Mouse (Mus musculus) embryonic facial prominence, embryonic 15.5 days (tissue): ENCODE data around the gene Tceal8. TPM values are rescaled to one million over a fixed set of nuclear protein-coding genes. Genes with fewer than 3 reads are reported as not detected.
"Not testable (repeated sequence)": the region's sequence is repeated elsewhere in the genome, so short reads cannot be mapped to it uniquely, and the experiment has no call there.

Experiments
- ATAC-seq: fragments of 200-750 bp; cut with Nextera tagmentation; 2 replicates; pipeline ENCODE4 v1.8.0; 2017; ENCODE audit warnings: low read depth, moderate TSS enrichment; ENCODE audit not compliant: insufficient number of reproducible peaks, low FRiP score, low TSS enrichment
- H3K27ac ChIP-seq: fragments of 300-500 bp; sonication (generic); replicated peaks from 2 replicates; pipeline ENCODE4 v1.5.1; 2015; ENCODE audit warnings: mild to moderate bottlenecking, inconsistent platforms
- H3K27me3 ChIP-seq: fragments of 300-500 bp; sonication (generic); 2 replicates; pipeline ENCODE4 v1.6.1; 2015; ENCODE audit warnings: inconsistent platforms
- H3K36me3 ChIP-seq: fragments of 300-500 bp; sonication (generic); 2 replicates; pipeline ENCODE4 v1.6.1; 2015; ENCODE audit warnings: mild to moderate bottlenecking, inconsistent platforms
- H3K4me1 ChIP-seq: fragments of 300-500 bp; sonication (generic); 2 replicates; pipeline ENCODE4 v1.6.1; 2015; ENCODE audit warnings: inconsistent platforms
- H3K4me2 ChIP-seq: fragments of 300-500 bp; sonication (generic); replicated peaks from 2 replicates; pipeline ENCODE4 v1.6.1; 2015; ENCODE audit warnings: mild to moderate bottlenecking, inconsistent platforms
- H3K4me3 ChIP-seq: fragments of 300-500 bp; sonication (generic); replicated peaks from 2 replicates; pipeline ENCODE4 v1.5.1; 2015; ENCODE audit warnings: mild to moderate bottlenecking, inconsistent platforms
- H3K9ac ChIP-seq: fragments of 300-500 bp; sonication (generic); 2 replicates; pipeline ENCODE4 v1.6.1; 2015; ENCODE audit warnings: inconsistent platforms
- H3K9me3 ChIP-seq: fragments of 300-500 bp; sonication (generic); replicated peaks from 2 replicates; pipeline ENCODE4 v1.6.1; 2016; ENCODE audit warnings: inconsistent platforms
- WGBS: fragments of 180-500 bp; shearing (Covaris S2); methylation state at CpG from one replicate; pipeline ENCODE4 v1.1.7; 2015; 5-methylcytosine and 5-hydroxymethylcytosine counted together
- polyA plus RNA-seq: library from polyadenylated mRNA; unstranded; fragments of >200 nt; fragmentation: Nextera tagmentation; extraction: Ambion mirVana; gene quantifications from 2 replicates; pipeline ENCODE4 v1.2.1, GENCODE M21; 2015

Tceal8 gene
- 189 and 202 TPM in 2 replicates for polyA plus RNA-seq

- H3K4me3 ChIP-seq: peak within 1 kb of the TSS; percentile 59
- no peaks in the 10 kb centered on the region for H3K4me1 ChIP-seq
- H3K27ac ChIP-seq: peak within 1 kb of the TSS; percentile 91
- H3K27me3 ChIP-seq: no peaks in the 10 kb centered on the region; the same call in 1 of the 2 replicates
- H3K36me3 ChIP-seq: no peaks in the 10 kb centered on the region
- peak within 1 kb of the TSS; percentile 56 for H3K9ac ChIP-seq
- peak within 1 kb of the TSS; percentile 42 for H3K4me2 ChIP-seq
- WGBS: 24% methylated on average over 10 of the region's 10 CpGs
- no peaks in the 10 kb centered on the region for H3K9me3 ChIP-seq
- peak; percentile 93 for ATAC-seq
Observed at GRCm38 (mm10) chrX:136172118-136172551, at the start of gene Tceal8. Tceal8 (minus strand) TSS chrX:136172342.

GRCm38 (mm10) chrX:136216303-136216702 is 44.2 kb upstream of the Tceal8 start:
- Histone ChIP-seq H3K27me3 (no peaks in the 10 kb centered on the region), H3K36me3 (no peaks in the 10 kb centered on the region), H3K4me2 (no peak overlapping the region), H3K4me3 (no peak overlapping the region), H3K9me3 (no peaks in the 10 kb centered on the region), H3K4me1 (no peaks in the 10 kb centered on the region), H3K9ac (no peak overlapping the region), H3K27ac (no peak overlapping the region)
- WGBS: 62% methylated on average over 1 of the region's 1 CpGs
- no peak for ATAC-seq

- not testable (repeated sequence) for H3K27ac ChIP-seq, H3K9ac ChIP-seq, H3K36me3 ChIP-seq, H3K4me1 ChIP-seq, H3K27me3 ChIP-seq, H3K9me3 ChIP-seq
- H3K4me2 ChIP-seq: peak within 1 kb of the TSS; percentile 49
- H3K4me3 ChIP-seq: peak within 1 kb of the TSS; percentile 36
- WGBS: 25% methylated on average over 22 of the region's 67 CpGs
- ATAC-seq: peak; percentile 80
Observed at GRCm38 (mm10) chrX:136214729-136215677, 42.9 kb upstream of the Tceal8 start, which contains the start of the genes Tceal7 and Bex1. Tceal7 (plus strand) TSS chrX:136214779. Bex1 (minus strand) TSS chrX:136215513.

- Histone ChIP-seq H3K9ac (no peak overlapping the region), H3K27me3 (no peaks in the 10 kb centered on the region), H3K36me3 (no peaks in the 10 kb centered on the region), H3K4me3 (no peak overlapping the region), H3K4me2 (no peak overlapping the region), H3K9me3 (no peaks in the 10 kb centered on the region), H3K27ac (no peak overlapping the region), H3K4me1 (no peaks in the 10 kb centered on the region)
- WGBS: 62% methylated on average over 2 of the region's 2 CpGs
- ATAC-seq: no peak
Observed at GRCm38 (mm10) chrX:136213396-136213795, 41.3 kb upstream of the Tceal8 start.

- no peak overlapping the region for H3K4me3 ChIP-seq
- H3K27me3 ChIP-seq: no peaks in the 10 kb centered on the region
- no peaks in the 10 kb centered on the region for H3K9me3 ChIP-seq
- 83% methylated on average over 6 of the region's 6 CpGs for WGBS
- no peak overlapping the region for H3K4me2 ChIP-seq
- no peaks in the 10 kb centered on the region for H3K36me3 ChIP-seq
- no peak overlapping the region for H3K9ac ChIP-seq
- H3K4me1 ChIP-seq: no peaks in the 10 kb centered on the region
- H3K27ac ChIP-seq: no peak overlapping the region
- ATAC-seq: no peak
Observed at GRCm38 (mm10) chrX:136204406-136204805, 32.3 kb upstream of the Tceal8 start.

GRCm38 (mm10) chrX:136203664-136204066 is 31.5 kb upstream of the Tceal8 start, which contains the start of gene Tceal5:
Tceal5 (minus strand) TSS chrX:136203876.
- Histone ChIP-seq H3K36me3 (no peaks in the 10 kb centered on the region), H3K27ac (no peak within 1 kb of the TSS), H3K9ac (0 out of 2 replicates have a peak within 1 kb of the TSS, but pooled peaks have one; percentile 18), H3K4me3 (peak within 1 kb of the TSS; percentile 43), H3K27me3 (no peaks in the 10 kb centered on the region), H3K4me1 (no peaks in the 10 kb centered on the region), H3K4me2 (peak within 1 kb of the TSS; percentile 51), H3K9me3 (no peaks in the 10 kb centered on the region)
- 13% methylated on average over 9 of the region's 9 CpGs for WGBS
- ATAC-seq: peak; percentile 65; the same call in 1 of the 2 replicates

GRCm38 (mm10) chrX:136203257-136203656 is 31.1 kb upstream of the Tceal8 start:
- H3K27me3 ChIP-seq: no peaks in the 10 kb centered on the region
- no peaks in the 10 kb centered on the region for H3K36me3 ChIP-seq
- peak overlapping the region; percentile 51 for H3K4me2 ChIP-seq
- H3K9ac ChIP-seq: 0 out of 2 replicates have a peak overlapping the region, but pooled peaks have one; percentile 18
- WGBS: 21% methylated on average over 7 of the region's 7 CpGs
- peak overlapping the region; percentile 43 for H3K4me3 ChIP-seq
- H3K9me3 ChIP-seq: no peaks in the 10 kb centered on the region
- H3K27ac ChIP-seq: no peak overlapping the region
- ATAC-seq: 0 out of 2 replicates have a peak, but pooled peaks have one; percentile 11
- H3K4me1 ChIP-seq: no peaks in the 10 kb centered on the region

- Histone ChIP-seq H3K9ac (no peak overlapping the region), H3K27me3 (no peaks in the 10 kb centered on the region), H3K36me3 (no peaks in the 10 kb centered on the region), H3K4me2 (no peak overlapping the region), H3K9me3 (no peaks in the 10 kb centered on the region), H3K4me3 (no peak overlapping the region), H3K27ac (no peak overlapping the region), H3K4me1 (no peaks in the 10 kb centered on the region)
- WGBS: 59% methylated on average over 1 of the region's 1 CpGs
- no peak for ATAC-seq
Observed at GRCm38 (mm10) chrX:136196873-136197272, 24.7 kb upstream of the Tceal8 start.

- H3K4me2 ChIP-seq: no peak overlapping the region
- H3K4me1 ChIP-seq: no peaks in the 10 kb centered on the region
- H3K36me3 ChIP-seq: no peaks in the 10 kb centered on the region
- no peak for ATAC-seq
- WGBS: 80% methylated on average over 16 of the region's 16 CpGs
- no peaks in the 10 kb centered on the region for H3K27me3 ChIP-seq
- H3K27ac ChIP-seq: no peak overlapping the region
- no peak overlapping the region for H3K9ac ChIP-seq
- H3K4me3 ChIP-seq: no peak overlapping the region
- no peaks in the 10 kb centered on the region for H3K9me3 ChIP-seq
Observed at GRCm38 (mm10) chrX:136195193-136195944, 23.2 kb upstream of the Tceal8 start.

- Histone ChIP-seq H3K27ac (no peak overlapping the region), H3K27me3 (no peaks in the 10 kb centered on the region), H3K4me3 (no peak overlapping the region), H3K36me3 (no peaks in the 10 kb centered on the region), H3K4me2 (no peak overlapping the region), H3K4me1 (no peaks in the 10 kb centered on the region), H3K9ac (no peak overlapping the region), H3K9me3 (no peaks in the 10 kb centered on the region)
- ATAC-seq: no peak
- 89% methylated on average over 1 of the region's 1 CpGs for WGBS
Observed at GRCm38 (mm10) chrX:136183107-136183506, 11.0 kb upstream of the Tceal8 start.
